Comparison of ENCODE assay signal across 9 mouse cellular contexts in genomic region chr8:83976101-83976630, GRCm38 (mm10). TPM values are rescaled to one million over a fixed set of nuclear protein-coding genes. Genes with fewer than 3 reads are reported as not detected.
DNase-seq lines count a peak whose midpoint lies in the region; ATAC-seq and TF ChIP-seq lines count a peak whose summit lies in the region.
"Had no signal": no experiment of that assay in that cellular context is flagged by ENCODE, and none has a peak within 500 bp of the region (broad histone marks: within the 10 kb centered on the region; RNA-seq: fewer than 3 reads in every experiment).

No protein-coding gene starts in this region.

- H3K27ac ChIP-seq in hindbrain, postnatal 0 days, result no peak overlapping the region
- H3K27ac ChIP-seq in hindbrain, embryonic 10.5 days, result no peak overlapping the region
- no peak overlapping the region for H3K27ac ChIP-seq in lung, postnatal 0 days (ENCODE audit: low read length)

- no peak overlapping the region for H3K9ac ChIP-seq in hindbrain, postnatal 0 days (replicated peaks; ENCODE audit: low read length)
- no peak overlapping the region for H3K9ac ChIP-seq in lung, postnatal 0 days (replicated peaks; ENCODE audit: low read depth)

- no peaks in the 10 kb centered on the region for H3K27me3 ChIP-seq in hindbrain, postnatal 0 days (ENCODE audit: insufficient read depth, low read length)
- H3K27me3 ChIP-seq in hindbrain, embryonic 10.5 days (ENCODE audit: insufficient read depth, poor library complexity, severe bottlenecking), result no peaks in the 10 kb centered on the region
- no peaks in the 10 kb centered on the region for H3K27me3 ChIP-seq in E14TG2a.4 (ENCODE audit: insufficient read depth, low read length)
- H3K27me3 ChIP-seq in lung, postnatal 0 days (replicated peaks; ENCODE audit: insufficient read depth, low read length), result no peaks in the 10 kb centered on the region

- TF ChIP-seq EP300 in lung, postnatal 0 days (IDR thresholded peaks at IDR 0.05), result no peak

- TF ChIP-seq CTCF in hindbrain, postnatal 0 days (IDR thresholded peaks at IDR 0.05; ENCODE audit: low read depth), result peak; percentile 38; the same call in 1 of the 2 replicates
- TF ChIP-seq CTCF in E14TG2a.4 (conservative IDR thresholded peaks at IDR 0.05; ENCODE audit: low read length), result peak; percentile 25; the same call in 1 of the 2 replicates
- TF ChIP-seq CTCF in lung, postnatal 0 days (IDR thresholded peaks at IDR 0.05), result peak; percentile 61

- H3K4me2 ChIP-seq in hindbrain, postnatal 0 days (ENCODE audit: low read depth, low read length), result no peak overlapping the region
- H3K4me2 ChIP-seq in lung, postnatal 0 days (replicated peaks; ENCODE audit: low read depth, low read length), result no peak overlapping the region

- 83% methylated on average over 4 of the region's 4 CpGs for WGBS in hindbrain, postnatal 0 days
- 87% methylated on average over 4 of the region's 4 CpGs for WGBS in hindbrain, embryonic 10.5 days
- WGBS in lung, postnatal 0 days, result 79% methylated on average over 4 of the region's 4 CpGs

- H3K4me1 ChIP-seq in hindbrain, postnatal 0 days (ENCODE audit: insufficient read depth, low read length), result peaks cover 24% of the 10 kb centered on the region
- H3K4me1 ChIP-seq in hindbrain, embryonic 10.5 days (replicated peaks), result peaks cover 47% of the 10 kb centered on the region
- peaks cover 42% of the 10 kb centered on the region for H3K4me1 ChIP-seq in E14TG2a.4 (replicated peaks; ENCODE audit: low read depth, low read length)
- H3K4me1 ChIP-seq in lung, postnatal 0 days (ENCODE audit: insufficient read depth, low read depth, low read length), result peaks cover 11% of the 10 kb centered on the region; the same call in 1 of the 2 replicates

- H3K4me3 ChIP-seq in hindbrain, postnatal 0 days (ENCODE audit: low read length), result no peak overlapping the region
- H3K4me3 ChIP-seq in hindbrain, embryonic 10.5 days, result no peak overlapping the region
- no peak overlapping the region for H3K4me3 ChIP-seq in E14TG2a.4 (replicated peaks; ENCODE audit: low read length)
- H3K4me3 ChIP-seq in lung, postnatal 0 days (ENCODE audit: low read depth, low read length), result no peak overlapping the region

- no peaks in the 10 kb centered on the region for H3K9me3 ChIP-seq in hindbrain, postnatal 0 days (ENCODE audit: low read length)
- H3K9me3 ChIP-seq in hindbrain, embryonic 10.5 days, result no peaks in the 10 kb centered on the region
- no peaks in the 10 kb centered on the region for H3K9me3 ChIP-seq in E14TG2a.4 (ENCODE audit: low read length)
- no peaks in the 10 kb centered on the region for H3K9me3 ChIP-seq in lung, postnatal 0 days (ENCODE audit: low read length)

- no peak for ATAC-seq in hindbrain, postnatal 0 days
- no peak for ATAC-seq in lung, postnatal 0 days
- ATAC-seq: activated CD4-positive, CD25-positive, alpha-beta regulatory T cell, adult 4 months had no signal

- no peak for DNase-seq in hindbrain, postnatal 0 days (ENCODE audit: low spot score)
- DNase-seq in hindbrain, embryonic 10.5 days (ENCODE audit: low spot score), result no peak
- peak; percentile 57 for DNase-seq in 416B (ENCODE audit: low read depth)
- peak; percentile 29 for DNase-seq in lung, postnatal 0 days (ENCODE audit: low spot score)
- DNase-seq in frontal cortex, postnatal 25 days (ENCODE audit: low spot score in 2 of 2), result no peak
- no peak for DNase-seq in cerebellum, adult 8-10 months
- DNase-seq in c-Kit-positive CD71-positive TER-119-positive erythroid progenitor cells, embryonic 14.5 days (ENCODE audit: low spot score), result no peak

- H3K36me3 ChIP-seq in hindbrain, postnatal 0 days (ENCODE audit: insufficient read depth, low read length), result peaks cover 8% of the 10 kb centered on the region
- peaks cover 28% of the 10 kb centered on the region for H3K36me3 ChIP-seq in hindbrain, embryonic 10.5 days
- peaks cover 24% of the 10 kb centered on the region for H3K36me3 ChIP-seq in E14TG2a.4 (ENCODE audit: insufficient read depth, low read length)
- peaks cover 4% of the 10 kb centered on the region; the same call in 1 of the 2 replicates for H3K36me3 ChIP-seq in lung, postnatal 0 days (ENCODE audit: insufficient read depth, low read length)

RNA-seq across cellular contexts. Expression of gene Prkaca, which starts 3.4 kb away (rescaled TPM):
- 198 and 213 TPM in 2 replicates for total RNA-seq in hindbrain, postnatal 0 days (2014; rRNA removed)
- 257 and 268 TPM in 2 replicates for polyA plus RNA-seq in hindbrain, postnatal 0 days (2015; fragmentation: Nextera tagmentation; extraction: Ambion mirVana)
- polyA plus RNA-seq in hindbrain, embryonic 10.5 days (2016; fragmentation: Nextera tagmentation; extraction: Ambion mirVana), result 170 and 194 TPM in 2 replicates
- 93.8 and 94.9 TPM in 2 replicates for polyA plus RNA-seq in lung, postnatal 0 days (2015; fragmentation: Nextera tagmentation; extraction: Ambion mirVana)

RNA-seq across cellular contexts. Expression of gene Asf1b, which starts 20.9 kb away (rescaled TPM):
- total RNA-seq in hindbrain, postnatal 0 days (2014; rRNA removed), result 4.7 and 5.6 TPM in 2 replicates
- polyA plus RNA-seq in hindbrain, postnatal 0 days (2015; fragmentation: Nextera tagmentation; extraction: Ambion mirVana), result 8.3 and 10.6 TPM in 2 replicates
- 99.1 and 112 TPM in 2 replicates for polyA plus RNA-seq in hindbrain, embryonic 10.5 days (2016; fragmentation: Nextera tagmentation; extraction: Ambion mirVana)
- polyA plus RNA-seq in lung, postnatal 0 days (2015; fragmentation: Nextera tagmentation; extraction: Ambion mirVana), result 7.1 and 8.0 TPM in 2 replicates

RNA-seq across cellular contexts. Expression of gene Gm10644, which starts 21.2 kb away (rescaled TPM):
- 0.40 and 1.7 TPM in 2 replicates for total RNA-seq in hindbrain, postnatal 0 days (2014; rRNA removed)
- polyA plus RNA-seq in hindbrain, postnatal 0 days (2015; fragmentation: Nextera tagmentation; extraction: Ambion mirVana), result 0.43 and 0.56 TPM in 2 replicates
- polyA plus RNA-seq in hindbrain, embryonic 10.5 days (2016; fragmentation: Nextera tagmentation; extraction: Ambion mirVana), result 1.1 and 1.5 TPM in 2 replicates
- 0.12 and 0.36 TPM in 2 replicates for polyA plus RNA-seq in lung, postnatal 0 days (2015; fragmentation: Nextera tagmentation; extraction: Ambion mirVana)

RNA-seq across cellular contexts. Expression of gene Samd1, which starts 21.3 kb away (rescaled TPM):
- total RNA-seq in hindbrain, postnatal 0 days (2014; rRNA removed), result 58.6 and 96.8 TPM in 2 replicates
- 5.7 and 5.9 TPM in 2 replicates for polyA plus RNA-seq in hindbrain, postnatal 0 days (2015; fragmentation: Nextera tagmentation; extraction: Ambion mirVana)
- polyA plus RNA-seq in hindbrain, embryonic 10.5 days (2016; fragmentation: Nextera tagmentation; extraction: Ambion mirVana), result 7.6 and 9.5 TPM in 2 replicates
- 5.3 and 5.6 TPM in 2 replicates for polyA plus RNA-seq in lung, postnatal 0 days (2015; fragmentation: Nextera tagmentation; extraction: Ambion mirVana)

RNA-seq across cellular contexts. Expression of gene 1700067K01Rik, which starts 25.1 kb away (rescaled TPM):
- not detected in 2 replicates for total RNA-seq in hindbrain, postnatal 0 days (2014; rRNA removed)
- polyA plus RNA-seq in hindbrain, postnatal 0 days (2015; fragmentation: Nextera tagmentation; extraction: Ambion mirVana), result 0.49 and 0.51 TPM in 2 replicates
- 0.52 and 0.54 TPM in 2 replicates for polyA plus RNA-seq in hindbrain, embryonic 10.5 days (2016; fragmentation: Nextera tagmentation; extraction: Ambion mirVana)
- 0.63 and 1.0 TPM in 2 replicates for polyA plus RNA-seq in lung, postnatal 0 days (2015; fragmentation: Nextera tagmentation; extraction: Ambion mirVana)

Comparison
In these comparisons a context has a peak if more than half of its experiments do, and no peak if none do; other contexts are left out.
1. DNase-seq: peak in 416B (single experiment) and lung, postnatal 0 days (single experiment); none in hindbrain, postnatal 0 days (single experiment), hindbrain, embryonic 10.5 days (single experiment), frontal cortex, postnatal 25 days (0 of 2), cerebellum, adult 8-10 months (single experiment) and c-Kit-positive CD71-positive TER-119-positive erythroid progenitor cells, embryonic 14.5 days (single experiment).
2. Peak in every context shown above with its lines, with median percentiles within 50 percentile points of each other: CTCF ChIP-seq.